Mouse (Mus musculus): Measurements from ENCODE around the gene Angel1.

Gene Angel1

DNA sequence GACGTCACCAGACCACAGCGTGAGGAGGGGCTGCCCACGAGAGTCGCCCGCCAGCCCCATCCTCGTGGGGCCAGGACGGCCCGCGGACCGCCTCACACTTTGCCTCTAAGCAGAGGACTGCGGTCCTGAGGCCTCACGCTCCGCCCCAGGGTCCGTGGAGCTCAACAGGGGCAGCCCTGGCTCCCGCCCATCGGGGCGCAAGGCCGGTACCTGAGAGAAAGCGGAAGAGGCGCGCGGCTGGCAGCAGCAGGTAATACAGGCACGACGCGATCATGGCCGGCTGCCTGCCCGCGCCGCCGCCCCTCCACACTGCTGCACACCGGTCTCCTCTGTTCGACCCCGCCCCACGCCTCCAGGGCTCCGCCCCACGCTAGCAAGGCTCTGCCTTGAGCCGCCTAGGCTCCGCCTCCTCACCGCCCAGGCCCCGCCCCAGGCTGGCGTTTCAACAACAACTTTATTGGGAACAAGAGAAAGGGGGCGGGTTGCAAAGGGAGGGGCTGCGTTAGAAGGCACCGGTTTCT lies at the start of gene Angel1:
Angel1 (minus strand) TSS at position 341 of the 521 bp plus-strand sequence.
- DNase-seq (ENCODE audit: low read depth) = peak; percentile 98

DNA sequence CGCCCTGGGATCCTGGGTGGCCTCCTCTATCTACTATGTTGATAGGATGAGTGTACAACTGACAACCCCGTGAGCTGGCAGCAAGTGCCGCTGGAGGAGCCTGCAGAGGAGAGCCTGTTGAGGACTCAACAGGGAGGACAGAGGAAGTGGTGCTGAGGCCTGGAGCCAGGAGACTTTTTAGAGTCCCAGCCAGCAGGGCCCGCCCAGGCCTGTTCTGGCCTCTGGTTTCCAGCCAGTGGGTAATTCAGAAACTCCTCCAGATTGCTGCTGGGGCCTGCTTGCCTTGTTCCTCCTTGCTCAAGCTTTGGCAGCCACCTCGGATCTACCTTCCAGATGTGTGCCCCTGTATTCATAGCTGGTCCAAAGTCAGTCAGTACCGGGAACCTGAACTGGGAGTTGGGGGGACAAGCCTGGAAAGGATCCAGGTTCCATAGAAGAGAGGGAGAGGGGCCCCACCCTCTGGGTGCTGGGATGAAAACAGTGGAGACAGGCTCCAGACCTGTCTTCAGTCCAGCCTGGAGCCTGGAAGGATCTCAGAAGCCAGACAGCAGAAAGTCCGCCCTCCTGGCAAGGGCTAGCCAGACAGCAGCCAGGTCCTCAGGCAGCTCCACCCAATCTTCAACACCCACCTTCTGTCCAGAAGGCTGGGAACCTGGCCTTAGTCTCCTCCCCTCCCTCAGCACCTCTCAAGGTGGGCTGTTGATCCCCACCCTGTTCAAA lies 49.5 kb upstream of the Angel1 start:
- DNase-seq (ENCODE audit: low read depth) = no peak

DNA sequence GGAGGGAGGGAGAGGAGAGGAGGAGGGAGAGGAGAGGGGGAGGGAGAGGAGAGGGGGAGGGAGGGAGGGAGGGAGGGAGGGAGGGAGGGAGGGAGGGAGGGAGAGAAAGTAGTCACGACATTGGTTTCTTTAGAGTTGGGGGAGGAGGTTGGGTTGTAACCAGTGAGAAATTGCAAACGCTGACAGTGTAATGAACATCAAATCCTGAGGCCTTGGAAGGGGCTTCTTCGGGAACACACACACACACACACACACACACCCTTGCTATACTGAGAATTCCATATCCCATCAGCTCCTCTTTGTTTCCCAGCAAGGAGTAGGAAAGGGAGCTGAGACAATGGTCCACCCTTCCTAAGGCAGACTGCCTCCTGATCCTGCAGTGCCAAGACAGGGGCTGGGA lies 46.3 kb upstream of the Angel1 start:
- DNase-seq (ENCODE audit: low read depth) = no peak

DNA sequence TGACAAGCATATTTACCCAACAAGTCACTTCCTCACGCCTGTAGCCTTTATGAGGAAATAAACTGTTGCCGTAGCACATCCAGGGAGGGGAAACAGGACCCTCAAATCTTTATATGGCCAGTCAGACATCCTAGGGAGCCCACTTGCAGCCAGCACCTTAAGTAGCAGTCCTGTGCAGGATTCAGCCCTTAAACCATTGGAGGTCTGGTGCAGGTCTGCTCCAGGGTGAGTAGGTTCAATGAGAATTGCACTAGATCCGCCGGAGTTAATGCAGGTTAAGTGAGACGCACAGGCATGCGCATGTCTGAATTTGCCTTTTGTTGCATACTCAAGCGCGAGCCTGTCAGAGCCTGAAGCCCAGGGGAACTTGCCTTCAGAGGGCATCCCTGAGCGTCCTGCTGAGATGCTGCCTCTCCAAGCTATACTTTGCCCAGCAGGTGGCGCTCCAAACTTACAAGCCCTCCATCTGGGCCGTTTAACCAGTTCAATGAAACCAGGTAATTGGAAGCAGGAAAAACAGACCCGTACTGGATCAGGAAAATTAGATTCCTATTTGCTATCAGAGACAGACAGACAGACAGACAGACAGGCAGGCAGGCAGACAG lies 45.7 kb upstream of the Angel1 start:
- peak; percentile 96 for DNase-seq (ENCODE audit: low read depth)

DNA sequence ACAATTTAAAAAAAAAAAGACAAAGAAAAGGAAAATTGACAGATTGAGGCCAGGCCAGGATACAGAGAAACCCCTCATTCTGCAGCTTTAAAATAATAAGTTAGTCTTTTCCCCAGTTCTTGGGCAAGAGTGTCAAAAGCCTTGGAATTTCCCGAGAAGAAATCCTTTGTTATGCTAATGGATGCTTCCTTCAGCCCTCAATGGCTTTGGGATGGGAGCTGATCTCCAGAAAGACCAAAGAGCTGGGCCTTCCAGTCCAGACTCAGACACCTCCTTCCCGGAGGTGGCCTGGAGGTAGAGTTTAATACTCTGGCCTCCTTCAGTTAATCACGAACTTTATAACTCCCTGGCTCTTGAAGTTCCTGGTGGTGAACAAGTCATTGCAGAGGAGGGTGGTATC lies 44.7 kb upstream of the Angel1 start:
- no peak for DNase-seq (ENCODE audit: low read depth)

DNA sequence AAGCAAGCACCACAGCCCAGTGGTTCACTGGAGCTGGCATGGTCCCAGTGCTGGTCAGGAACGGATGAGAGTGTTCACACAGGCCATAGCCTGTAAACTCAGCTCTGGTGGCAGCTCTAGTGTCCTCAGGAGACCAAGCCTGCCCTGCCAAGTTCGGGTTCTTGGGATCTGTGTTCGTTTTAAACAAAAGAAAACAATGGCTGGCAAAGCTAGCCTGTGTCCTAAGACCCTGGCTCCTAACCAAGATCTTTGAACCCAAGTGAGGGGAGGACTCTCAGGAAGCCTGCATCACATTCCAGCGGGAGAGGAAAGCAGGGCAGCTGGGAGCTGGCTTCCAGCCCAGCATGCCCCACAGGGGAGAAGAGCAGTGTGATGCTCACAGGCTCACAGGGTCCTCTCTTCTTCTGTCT lies 44.0 kb upstream of the Angel1 start:
- DNase-seq (ENCODE audit: low read depth) = no peak

DNA sequence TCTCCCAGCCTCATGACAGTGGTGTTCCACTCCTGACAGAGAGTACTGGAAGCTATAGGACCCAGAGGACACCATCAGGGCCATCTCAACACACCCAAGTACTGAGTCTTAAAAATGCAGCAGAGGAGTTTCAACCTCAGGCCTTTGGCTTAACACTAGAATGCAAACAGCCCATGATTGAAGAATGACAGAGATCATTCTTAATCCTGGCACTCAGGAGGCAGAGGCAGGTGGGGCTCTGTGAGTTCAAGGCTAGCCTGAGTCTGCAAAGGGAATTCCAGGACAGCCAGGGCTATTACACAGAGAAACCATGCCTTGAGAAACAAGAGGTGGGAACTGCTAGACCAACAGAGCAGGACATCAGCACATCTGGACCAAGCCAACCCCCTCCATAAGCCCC lies 43.6 kb upstream of the Angel1 start:
- DNase-seq (ENCODE audit: low read depth) = no peak

DNA sequence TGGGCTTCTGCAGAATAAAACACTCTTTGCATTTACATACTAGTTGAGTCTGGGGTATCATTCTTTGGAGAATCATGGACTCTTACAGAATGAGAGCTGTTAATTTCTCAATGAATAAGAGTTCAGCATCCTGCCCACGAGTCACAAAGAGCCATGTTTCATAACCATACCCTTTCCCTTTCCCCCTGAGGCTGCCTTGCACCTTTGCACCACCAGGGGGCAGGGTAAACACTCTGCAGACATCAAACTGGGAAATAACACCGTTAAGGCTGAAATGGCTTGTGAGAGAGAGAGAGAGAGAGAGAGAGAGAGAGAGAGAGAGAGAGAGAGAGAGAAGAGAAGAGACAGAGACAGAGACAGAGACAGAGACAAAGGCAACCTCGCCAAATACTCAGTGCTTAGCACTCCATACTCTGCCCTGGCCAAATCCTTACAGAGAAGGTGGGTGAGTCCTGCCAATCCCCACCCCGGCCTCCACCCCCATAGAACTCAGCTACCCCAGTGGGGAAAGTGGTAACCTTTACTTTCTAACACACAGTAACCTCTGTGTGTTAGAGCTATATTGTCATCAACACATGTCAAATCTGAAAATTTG lies 42.8 kb upstream of the Angel1 start:
- peak; percentile 89 for DNase-seq (ENCODE audit: low read depth)

DNA sequence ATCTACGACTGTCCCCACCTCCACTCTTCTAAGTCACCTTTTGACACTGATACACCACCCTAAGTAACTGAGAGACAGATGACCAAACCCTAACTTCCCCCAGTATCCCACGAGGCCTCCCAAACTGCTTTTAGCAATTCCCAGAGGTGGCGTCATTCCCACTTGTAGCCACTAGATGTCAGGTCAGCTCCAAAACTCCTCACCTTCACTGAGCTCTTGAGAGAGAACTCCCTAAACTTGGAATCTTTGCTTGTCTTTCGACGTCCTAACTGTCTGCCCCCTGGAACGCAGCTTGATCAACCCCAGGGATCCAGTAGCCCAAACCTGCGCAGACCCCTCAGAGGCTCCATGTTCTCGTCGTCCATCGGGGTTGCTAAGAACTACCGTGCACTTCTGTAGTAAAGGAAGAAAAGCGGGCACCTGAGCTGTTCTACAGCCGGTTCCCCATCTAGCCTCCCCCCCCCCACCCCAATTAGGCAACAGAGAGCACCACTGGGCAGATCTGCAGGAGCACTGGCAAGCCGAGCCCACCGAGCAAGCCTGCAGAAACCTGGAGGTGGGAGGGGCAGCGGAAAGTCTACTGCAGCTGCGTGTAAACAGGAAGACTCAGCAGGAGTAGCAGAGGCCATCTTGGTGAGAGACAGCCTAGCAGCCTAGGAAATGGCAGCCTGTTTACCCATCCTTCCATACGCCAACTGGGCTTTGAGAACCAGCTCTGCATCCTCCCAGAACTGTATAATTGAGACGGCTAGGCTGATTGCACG lies 41.8 kb upstream of the Angel1 start:
- peak; percentile 70 for DNase-seq (ENCODE audit: low read depth)

DNA sequence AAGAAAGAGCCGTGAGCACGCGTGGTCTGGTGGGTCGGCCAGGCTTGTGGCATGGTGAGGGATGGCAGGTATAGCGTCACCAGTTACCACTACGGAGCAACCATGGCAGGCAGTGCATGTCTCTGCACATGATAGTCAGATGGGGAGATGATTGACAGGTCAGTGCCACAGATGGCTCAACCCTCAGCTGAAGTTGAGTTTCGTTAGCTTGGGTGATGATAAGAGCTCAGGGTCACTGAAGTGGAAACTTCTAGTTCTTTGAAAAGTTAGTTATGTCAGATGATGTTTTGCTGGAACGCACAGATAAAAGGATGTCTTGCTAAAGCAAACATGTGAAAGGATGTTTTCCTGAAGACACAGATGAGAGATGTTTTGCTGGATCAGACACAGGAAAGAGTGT lies 40.2 kb upstream of the Angel1 start:
- DNase-seq (ENCODE audit: low read depth) = no peak

DNA sequence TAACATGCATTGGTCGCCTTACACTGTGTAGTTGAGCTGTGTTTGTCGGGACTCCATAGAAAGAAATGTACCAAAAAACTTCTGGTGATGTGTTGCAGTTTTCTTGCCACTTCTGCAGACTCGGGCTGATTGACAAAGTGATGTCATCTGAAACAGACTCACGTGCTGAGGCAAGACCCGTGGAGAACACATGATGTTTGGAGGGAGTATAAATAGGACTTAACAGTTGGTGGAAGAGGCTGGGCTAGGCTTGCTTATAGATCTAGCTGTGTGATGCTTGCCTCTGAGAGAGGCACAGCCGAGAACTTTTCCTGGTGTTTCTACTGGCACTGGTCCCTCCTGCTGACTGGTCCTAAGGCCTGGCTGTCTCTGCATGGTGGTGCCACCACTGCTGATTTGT lies 37.8 kb upstream of the Angel1 start:
- DNase-seq (ENCODE audit: low read depth) = no peak

DNA sequence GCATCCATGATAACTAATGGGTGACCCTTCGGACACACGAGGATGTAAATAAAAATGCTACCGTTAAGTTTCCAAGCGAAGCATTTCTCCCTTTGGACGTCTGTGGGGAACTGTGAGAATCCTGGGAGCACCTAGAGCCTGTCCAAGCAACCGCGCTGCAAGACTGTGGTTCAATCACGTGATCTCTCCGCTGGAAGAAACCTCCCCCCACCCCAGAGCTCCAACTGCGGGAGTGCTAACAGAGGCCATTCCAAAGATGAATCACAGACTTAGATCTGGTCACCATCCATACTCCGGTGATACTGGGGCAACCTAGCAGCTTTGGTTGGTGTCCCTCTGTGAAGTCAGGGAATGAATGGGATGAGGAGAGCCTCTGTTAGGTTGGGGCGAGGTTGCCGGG lies 34.8 kb upstream of the Angel1 start:
- DNase-seq (ENCODE audit: low read depth) = no peak

DNA sequence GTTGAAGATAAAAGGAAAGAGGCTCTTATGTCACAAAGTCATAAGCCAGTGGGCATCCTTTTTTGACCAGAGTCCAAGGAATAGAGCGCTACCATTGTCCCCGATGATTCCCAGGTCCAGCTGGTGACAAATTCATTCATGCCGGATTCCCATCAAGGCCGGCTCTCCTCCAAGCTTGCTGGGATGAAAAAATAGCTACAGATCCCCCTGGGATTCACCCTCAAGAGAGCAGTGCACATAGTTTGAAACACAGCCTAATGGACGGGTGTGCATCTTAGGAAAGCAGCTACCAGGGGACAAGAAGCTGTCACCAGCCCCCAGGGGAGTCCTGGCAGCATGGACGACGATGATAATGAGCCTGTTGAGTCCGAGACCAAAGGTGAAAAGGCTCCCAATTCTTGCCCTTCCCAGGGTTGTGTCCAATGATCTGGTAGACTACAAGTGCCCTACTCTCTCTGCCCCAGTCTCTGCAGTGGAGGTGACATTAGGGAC lies 8.1 kb upstream of the Angel1 start, which contains the start of gene Lrrc74a:
Lrrc74a (plus strand) TSS at position 51 of the 492 bp plus-strand sequence.
- DNase-seq (ENCODE audit: low read depth) = no peak

DNA sequence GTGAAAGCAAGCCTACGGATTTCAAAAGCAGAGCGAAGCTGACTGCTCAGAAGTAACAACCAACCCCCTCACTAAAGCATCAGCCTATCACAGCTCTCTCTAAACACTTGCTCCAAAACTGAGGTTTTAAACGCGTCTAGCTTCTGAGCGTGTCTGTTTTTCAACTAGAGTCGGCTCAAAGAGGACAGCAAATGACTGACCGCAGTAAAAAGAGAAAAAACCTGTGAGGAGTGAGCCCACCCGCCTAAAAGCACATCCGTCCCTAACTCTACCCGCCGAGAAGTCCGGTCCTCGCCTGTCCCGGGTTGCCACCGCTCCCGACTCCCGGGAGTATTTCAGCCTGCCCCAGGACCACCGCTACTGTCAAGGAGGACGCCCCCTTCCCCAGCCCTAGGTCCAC lies 554 bp downstream of the Angel1 start:
- peak; percentile 59 for DNase-seq (ENCODE audit: low read depth)

DNA sequence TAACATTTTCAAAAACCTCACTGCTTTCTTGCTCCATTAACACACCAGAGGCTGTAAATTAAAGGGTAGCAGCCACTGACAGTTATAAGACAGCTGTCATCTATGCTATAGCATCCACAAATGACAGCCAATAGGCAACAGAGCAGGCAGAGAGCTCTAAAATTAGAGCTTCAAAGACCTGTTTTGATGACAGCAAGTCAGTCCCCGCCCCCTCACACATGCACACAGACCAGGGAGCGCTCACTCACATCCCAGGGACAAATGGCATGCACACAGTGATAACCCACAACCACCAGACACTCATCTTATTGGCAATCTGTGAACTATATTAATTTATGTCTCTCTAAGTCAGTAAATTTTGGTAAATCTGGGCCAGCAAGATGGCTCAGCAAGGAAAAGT lies 2.0 kb downstream of the Angel1 start:
- DNase-seq (ENCODE audit: low read depth) = no peak

DNA sequence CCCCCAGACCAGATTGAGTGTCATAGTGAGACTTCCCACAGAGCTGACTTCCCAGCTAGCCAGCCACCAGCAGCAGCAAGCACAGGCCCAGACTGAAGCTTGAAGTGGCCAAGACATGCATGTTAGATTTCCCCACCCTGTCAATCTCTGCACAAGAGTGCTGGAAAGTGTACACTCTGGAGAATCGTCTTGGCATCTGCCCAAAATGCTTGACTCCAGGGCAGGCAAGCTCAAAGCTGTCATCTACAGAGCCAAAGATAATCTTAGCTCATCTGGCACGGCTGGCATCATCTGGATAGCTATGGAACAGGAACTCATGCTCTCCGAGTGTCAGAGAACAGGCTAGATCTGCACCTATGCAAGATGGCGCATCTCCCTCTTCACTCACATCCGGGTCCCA lies 4.8 kb downstream of the Angel1 start:
- DNase-seq (ENCODE audit: low read depth) = no peak

DNA sequence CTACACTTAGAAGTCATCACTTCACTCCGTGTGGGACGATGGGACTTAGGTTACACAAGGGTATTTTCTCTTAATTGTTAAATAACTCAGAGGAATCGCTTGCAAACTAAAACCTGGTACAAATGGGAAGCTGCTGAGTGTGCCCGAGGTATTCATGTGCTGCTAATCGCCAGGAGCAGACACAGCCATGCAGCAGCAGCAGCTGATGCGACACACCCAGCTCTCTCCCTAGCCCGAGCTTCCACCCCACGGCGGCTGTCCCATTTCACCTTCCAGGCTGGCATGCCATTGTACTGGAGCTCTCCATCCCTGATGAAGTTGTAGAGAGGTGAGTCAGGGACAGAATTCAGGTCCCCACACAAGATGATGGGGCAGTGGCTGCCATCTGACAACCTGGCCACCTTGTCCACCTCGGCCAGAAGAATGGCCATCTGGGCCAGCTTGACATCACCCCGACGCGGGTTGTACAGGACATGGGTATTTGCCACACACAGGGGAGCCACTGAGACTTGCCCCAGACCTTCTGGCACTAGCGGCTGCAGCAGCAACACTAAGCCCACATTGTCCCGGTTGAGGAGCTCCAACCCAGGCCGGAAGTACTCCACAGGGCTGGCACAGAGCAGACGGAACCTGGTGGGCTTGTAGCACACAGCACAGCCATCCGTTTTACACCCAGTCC lies 6.2 kb downstream of the Angel1 start:
- no peak for DNase-seq (ENCODE audit: low read depth)

DNA sequence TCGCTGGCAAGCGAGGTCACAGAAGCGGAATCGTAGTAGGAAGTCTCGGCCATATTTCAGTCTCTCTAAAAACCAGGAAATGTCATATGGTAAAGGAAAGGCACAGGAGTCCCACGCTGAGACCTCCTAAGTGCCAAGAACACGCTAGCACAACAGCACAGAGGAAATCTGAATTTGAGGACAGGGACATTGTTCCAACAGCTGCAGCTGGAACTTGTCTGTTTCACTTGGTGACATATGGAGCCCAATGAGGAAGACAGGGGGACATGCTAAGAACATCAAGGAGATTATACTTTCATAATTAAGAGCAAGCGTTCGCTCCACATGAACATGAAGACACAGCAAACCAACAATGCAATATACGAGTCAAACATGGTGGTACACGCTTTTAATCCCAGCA lies 9.3 kb downstream of the Angel1 start:
- DNase-seq (ENCODE audit: low read depth) = no peak

DNA sequence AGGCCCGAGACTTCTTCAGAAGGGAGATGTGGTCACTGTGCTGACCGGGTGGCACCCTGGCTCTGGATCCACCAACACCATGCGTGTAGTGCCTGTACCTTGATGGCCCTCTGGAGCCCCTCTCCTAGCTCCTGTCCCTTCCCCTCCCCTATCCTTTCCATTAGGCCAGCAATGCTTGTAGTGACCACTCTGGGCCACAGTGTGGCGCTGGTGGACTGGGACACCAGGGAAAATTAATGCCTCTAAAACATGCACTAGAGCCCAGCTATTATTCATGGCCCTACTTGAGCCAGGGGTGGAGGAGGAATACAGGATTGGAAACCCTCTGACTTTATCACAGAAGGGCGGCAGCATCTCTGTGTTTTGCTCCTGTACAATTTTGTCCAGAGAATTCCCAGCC lies 10.9 kb downstream of the Angel1 start:
- DNase-seq (ENCODE audit: low read depth) = peak; percentile 67

DNA sequence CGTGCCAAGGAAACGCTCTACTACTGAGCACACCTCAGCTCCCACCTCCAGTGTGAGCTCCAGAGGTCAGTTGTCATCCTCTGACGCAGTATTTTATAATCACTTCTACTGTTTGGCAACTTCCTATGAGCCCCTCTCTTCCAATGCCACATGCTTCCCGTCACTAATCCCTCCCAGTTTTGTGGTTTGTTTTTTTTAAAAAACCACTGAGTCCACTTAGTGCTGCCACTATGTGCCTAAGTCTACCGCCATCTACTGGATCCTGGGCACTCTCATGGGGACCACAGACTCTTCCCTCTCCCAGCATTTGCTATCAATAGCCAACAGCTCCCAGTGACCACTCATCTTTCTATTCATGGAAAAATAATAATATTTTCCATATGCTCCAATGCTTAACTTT lies 12.2 kb downstream of the Angel1 start:
- DNase-seq (ENCODE audit: low read depth) = peak; percentile 14

DNA sequence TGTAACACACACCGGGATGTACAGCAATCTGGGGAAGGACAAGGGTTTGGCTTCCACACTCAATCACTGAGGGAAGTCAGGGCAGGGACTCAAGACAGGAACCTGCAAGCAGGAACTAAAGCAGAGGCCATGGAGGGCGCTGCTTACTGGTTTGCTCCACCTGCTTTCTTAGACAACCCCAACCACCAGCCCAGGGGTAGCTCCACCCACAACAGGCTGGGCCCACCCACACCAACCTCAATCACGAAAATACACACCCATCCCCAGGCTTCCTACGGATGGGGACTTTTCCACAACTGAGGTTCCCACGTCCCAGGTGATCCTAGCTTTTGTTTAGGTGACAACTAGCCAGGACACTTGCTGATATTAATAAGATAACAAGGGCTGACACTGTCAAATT lies 20.4 kb downstream of the Angel1 start:
- DNase-seq (ENCODE audit: low read depth) = no peak

DNA sequence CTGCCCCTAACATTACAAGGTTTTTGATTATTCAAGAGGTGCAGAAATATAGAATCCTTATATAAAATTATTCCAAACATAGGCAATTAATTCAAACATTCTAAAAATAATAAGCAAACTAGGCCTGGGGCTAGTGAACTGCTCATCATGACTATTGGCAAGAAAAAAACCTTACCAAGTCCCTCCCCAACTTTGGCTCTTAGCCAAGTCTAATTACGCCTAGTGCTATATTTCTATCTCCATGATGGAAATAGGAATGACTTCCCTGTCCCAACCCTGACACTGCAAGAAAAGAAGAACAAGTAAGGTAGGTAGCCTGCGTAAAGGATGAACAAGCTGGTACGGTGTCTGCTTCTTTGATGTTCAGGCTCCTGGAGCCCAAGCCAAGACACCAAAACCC lies 23.6 kb downstream of the Angel1 start:
- no peak for DNase-seq (ENCODE audit: low read depth)

All from induced T-regulatory cell, adult 2 months (primary cell).